Mouse (Mus musculus) activated CD4-positive, CD25-positive, alpha-beta regulatory T cell, adult 4 months (primary cell): Measurements from ENCODE around the gene Pla2g5. TPM values are rescaled to one million over a fixed set of nuclear protein-coding genes. Genes with fewer than 3 reads are reported as not detected.

Experiments used
- polyA plus RNA-seq, 2 experiments: library from polyadenylated mRNA; unstranded; fragments of 100-300 nt; shearing (Covaris generic); gene quantifications; one replicate each; pipeline ENCODE4 v1.2.1; 2017

Gene Pla2g5
- polyA plus RNA-seq, 2 experiments from 2014 or later = not detected

Other genes with a start within 250 kb of the Pla2g5 start
- not detected for gene Vwa5b1, start 227.6 kb downstream of the Pla2g5 start, polyA plus RNA-seq
- gene Pla2g2c, start 138.7 kb downstream of the Pla2g5 start, polyA plus RNA-seq = not detected
- not detected for gene Ubxn10, start 126.3 kb downstream of the Pla2g5 start, polyA plus RNA-seq
- gene Pla2g2f, start 105.9 kb downstream of the Pla2g5 start, polyA plus RNA-seq = not detected
- 1 to 10 TPM in 1 of 2 experiments, not detected in 1; 1.5 TPM for gene Pla2g2d, start 87.7 kb downstream of the Pla2g5 start, polyA plus RNA-seq
- not detected for gene Gm13030, start 10.5 kb upstream of the Pla2g5 start, polyA plus RNA-seq
- not detected for gene Pla2g2e, start 14.5 kb upstream of the Pla2g5 start, polyA plus RNA-seq
- gene Otud3, start 50.5 kb upstream of the Pla2g5 start, polyA plus RNA-seq = under 1 TPM in 1 of 2 experiments, not detected in 1; 0.66 TPM
- not detected for gene Rnf186, start 103.6 kb upstream of the Pla2g5 start, polyA plus RNA-seq
- gene Tmco4, start 109.4 kb upstream of the Pla2g5 start, polyA plus RNA-seq = 10 to 100 TPM; 19.1 to 32.4 TPM
- not detected for gene Htr6, start 212.1 kb upstream of the Pla2g5 start, polyA plus RNA-seq
- under 1 TPM in 1 of 2 experiments, not detected in 1; 0.27 TPM for gene Nbl1, start 229.5 kb upstream of the Pla2g5 start, polyA plus RNA-seq